Mouse (Mus musculus) c-Kit-positive CD71-positive TER-119-positive erythroid progenitor cells, embryonic 14.5 days (primary cell): ENCODE data around the gene Gadd45gip1.

Source experiments
- DNase-seq: peaks from one replicate; pipeline ENCODE4 v3.0.0-alpha.2; 2013; ENCODE audit warnings: low spot score

Gene Gadd45gip1

DNA sequence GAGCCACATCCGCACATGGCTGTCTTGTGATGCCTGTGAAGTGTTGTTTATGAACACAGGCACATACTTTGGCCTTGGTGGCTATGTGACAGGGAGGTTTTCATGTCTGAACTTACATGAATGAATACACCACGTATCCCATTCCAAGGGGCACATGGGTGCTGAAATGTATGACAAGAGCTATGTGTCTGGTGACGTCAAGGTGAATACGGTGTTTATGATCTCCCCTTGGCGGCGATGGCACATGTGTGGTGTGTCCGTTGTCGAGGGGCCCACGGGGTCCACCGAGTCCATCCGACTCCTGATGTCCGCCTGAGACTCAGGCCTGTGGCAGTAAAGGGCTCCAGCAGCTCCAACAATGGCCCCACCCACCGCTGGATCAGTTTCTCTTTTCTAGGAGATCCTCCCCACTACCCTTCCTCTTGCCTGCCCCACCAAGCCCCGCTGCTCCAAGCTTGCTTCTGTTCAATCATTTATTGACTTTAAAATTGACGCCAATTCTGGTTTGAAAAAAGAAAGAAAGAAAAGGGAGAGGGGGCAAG is 34.0 kb upstream of the Gadd45gip1 start:
- DNase-seq = no peak

DNA sequence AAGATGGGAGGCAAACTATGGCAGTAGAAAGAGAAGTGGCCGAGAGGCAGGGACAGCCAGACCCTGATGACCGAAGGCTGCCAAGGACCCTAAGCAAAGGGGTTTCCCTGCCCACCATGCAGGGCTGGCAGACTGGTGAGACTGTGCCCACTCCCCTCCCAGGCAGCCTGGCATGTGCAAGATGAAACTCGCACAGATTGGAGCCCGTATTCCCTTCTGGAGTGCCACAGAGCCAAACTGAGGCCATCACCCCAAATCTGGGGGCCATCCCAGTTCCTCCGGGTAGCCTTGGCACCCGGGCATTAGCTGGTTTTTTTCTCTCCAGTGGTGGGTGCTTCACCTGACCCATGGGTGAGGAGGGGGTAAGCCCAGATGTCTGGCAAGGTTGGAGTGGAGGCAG is 33.4 kb upstream of the Gadd45gip1 start:
- no peak for DNase-seq

DNA sequence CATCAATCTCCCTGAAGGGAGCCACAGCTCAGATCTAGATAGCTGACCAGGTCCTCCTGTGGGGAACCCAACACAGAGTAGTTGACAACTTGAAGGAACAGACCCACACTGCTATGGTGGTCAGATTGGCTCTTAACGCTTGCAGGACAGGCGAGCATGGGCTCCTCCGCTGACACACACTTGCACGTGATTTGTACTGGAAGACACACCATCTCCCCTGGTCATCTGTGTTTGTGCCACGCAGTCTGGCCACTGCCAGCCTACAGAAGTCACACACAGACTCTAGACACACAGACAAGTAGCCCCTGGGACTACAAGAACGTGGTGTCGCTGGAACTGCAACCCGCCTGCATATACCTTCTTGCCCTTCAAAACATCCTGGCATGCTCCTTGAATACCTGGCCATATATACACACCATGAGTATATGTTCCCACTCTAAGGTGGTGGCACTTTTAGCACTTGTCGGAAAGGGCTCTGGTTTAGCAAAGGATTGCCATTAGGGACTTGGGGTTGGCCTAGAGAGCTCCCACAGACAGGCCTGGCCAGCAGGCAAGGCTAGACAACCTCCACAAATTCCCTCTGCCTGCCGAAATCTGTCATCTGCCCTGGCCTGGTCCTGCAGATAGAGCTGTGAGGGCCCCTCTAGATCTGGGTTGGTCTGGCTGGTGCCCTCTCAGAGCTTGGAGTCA is 32.7 kb upstream of the Gadd45gip1 start:
- no peak for DNase-seq

DNA sequence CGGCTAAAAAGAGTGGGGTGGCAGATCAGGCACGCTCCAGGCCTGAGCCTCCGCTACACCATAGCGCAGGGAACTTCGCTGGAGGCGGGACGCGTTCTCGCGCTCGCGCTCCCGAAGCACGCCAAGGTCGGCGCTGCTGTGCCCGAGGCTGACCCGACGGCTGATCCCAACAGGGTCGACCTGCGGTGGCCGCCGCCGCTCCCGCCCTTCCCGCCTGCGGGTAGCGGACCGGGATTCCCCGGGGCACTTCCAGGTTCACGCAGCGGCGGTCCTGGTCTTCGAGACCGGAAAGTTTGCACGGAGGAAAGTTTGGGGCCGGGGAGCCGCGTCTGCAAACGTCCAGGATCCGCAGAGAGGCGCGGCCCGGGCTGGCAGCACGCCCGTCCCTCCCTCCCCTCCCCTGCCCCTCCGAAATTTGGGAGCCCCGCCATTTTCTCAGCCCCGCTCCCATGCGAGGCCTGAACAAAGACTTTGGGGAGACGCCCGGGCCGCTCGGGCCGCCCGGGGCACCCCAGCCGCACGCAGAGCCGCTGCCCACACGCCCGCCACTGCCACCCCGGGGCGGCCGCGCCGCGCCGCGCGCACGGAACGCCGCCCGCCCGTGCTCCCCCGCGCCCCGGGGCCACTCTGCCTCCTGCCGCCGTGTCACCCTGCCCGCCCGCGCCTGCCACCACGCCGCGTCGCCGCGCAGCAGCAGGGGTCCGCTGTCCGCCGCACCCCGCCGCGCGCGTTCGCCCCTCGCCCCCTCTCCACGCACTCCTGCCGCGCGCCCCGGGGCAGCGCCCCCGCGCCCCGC is 32.0 kb upstream of the Gadd45gip1 start:
- no peak for DNase-seq

DNA sequence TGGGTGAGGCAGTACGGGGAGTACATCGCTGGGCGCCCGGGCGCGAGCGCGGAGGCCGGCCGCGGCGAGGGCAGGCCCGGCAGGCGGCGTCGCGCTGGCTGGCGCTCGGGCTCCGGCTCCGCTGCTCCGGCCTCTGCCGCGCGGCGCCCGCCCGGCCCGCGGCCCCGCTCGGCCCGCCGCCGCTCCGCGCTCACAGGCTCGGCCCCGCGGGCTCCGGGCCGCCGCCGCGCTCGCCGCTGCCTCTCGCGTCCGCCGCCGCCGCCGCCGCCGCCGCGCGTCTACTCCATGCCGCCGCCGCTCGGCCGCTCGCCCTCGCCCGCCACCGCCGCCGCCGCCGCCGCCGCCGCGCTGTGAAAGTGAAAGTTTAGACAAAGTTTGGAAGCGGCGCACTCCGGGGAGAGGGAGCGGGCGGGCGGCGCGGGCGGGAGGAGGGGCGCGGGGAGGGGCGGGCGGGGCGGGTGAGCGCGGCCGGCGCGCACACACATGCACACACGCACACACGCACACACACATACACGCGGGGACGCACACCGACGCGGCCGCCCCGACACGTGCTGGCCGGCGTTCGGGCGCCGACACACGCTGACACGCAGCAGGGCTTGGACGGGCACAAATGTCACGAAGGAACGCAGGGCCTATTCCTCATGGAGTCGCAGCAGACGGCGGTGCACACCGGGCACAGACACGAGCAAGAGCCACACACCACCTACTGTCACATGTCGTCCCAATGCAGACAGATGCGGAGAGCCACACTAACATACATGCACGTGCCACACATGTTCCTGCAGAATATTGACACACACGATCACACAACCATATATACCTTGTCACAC is 31.1 kb upstream of the Gadd45gip1 start, which contains the start of gene Nfix:
Nfix (minus strand) TSS at position 346 of the 833 bp plus-strand sequence.
- no peak for DNase-seq

DNA sequence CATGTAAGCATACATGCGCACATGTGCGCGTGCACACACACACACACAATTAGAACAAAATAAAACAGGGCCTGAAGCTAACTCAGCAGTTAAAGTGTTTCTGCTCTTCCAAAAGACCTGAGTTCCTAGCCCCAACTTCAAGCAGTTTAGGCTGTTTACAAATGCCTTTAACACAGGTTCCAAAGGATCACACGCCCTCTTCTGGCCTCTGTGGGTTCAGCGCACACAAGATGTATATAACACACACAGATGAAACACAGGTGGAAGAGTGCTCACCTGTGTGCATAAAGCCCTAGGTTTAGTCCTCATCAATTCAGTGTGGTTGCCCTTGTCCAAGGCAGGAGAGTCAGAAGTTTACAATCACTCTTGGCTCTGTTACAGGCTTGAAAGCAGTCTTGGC is 25.3 kb upstream of the Gadd45gip1 start:
- DNase-seq = no peak

DNA sequence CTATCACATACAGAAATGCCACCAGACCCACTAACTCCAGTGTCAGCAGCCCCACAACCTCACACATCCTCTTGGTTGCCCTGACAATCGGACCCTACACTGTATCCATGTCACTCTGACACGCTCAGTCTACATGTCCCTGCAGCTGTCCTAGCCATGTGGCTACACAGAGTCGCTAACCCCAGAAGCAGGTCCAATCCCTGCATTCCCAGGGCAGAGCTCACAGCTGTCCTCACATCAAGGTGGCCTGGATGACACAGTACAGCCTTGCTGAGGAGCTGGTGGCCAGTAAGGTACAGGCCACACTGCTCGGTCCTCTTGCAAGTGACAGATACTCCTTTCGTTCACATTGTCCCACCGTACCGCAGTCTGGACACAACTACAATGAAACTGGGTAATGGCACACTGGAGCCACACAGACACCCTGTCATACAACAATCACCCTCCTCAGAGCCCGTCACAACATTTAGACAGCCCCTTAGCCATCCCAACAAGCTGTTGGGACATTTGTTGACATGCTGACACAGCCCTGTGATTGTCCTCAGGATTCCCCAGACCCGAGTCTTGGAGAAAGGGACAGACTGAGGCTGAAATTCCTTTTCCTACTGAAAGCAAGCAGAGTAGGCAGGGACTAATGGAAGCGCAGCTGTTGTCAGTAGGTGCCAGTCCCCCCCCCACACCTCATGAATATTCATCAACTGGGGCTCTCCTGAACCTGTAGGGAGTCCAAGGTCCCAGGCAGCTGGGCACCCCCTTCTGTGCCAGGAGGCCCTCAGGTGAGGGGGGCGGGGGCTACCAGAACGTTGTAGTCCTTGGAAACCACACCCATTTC is 22.0 kb upstream of the Gadd45gip1 start:
- DNase-seq = no peak

DNA sequence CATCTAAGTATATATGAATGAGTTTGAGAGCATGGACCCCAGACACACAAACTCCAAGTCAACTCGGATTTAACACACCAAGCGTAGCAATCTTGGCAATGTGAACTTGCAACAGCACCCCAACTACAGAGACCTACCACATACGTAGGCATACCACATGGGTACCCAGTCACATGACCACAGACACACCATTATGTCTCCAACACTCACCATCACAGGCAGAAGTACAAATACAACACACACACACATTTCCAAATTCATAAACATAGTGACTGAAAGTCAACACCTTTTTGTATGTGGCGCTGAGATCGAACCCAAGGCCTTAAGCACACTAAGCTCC is 21.4 kb upstream of the Gadd45gip1 start:
- DNase-seq = no peak

DNA sequence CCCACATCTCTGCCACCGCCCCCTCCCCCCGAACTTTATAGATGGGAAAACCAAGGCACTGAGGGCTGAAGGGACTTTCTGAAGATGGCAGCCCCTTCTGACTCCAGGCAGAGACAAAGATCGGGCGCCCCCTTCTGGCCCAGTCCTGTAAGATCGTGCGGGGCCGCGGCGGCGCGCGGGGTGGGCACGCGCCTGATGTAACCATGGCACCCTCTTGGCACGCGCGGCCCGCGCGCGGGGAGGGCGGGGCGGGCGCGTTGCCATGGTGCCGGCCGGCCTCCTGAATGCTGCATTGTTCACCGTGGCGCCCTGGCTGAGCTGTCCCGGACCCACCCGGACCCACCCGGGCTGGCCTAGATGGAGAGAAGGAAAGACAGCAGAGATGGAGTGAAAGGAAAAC is 20.4 kb upstream of the Gadd45gip1 start:
- peak; percentile 77 for DNase-seq

DNA sequence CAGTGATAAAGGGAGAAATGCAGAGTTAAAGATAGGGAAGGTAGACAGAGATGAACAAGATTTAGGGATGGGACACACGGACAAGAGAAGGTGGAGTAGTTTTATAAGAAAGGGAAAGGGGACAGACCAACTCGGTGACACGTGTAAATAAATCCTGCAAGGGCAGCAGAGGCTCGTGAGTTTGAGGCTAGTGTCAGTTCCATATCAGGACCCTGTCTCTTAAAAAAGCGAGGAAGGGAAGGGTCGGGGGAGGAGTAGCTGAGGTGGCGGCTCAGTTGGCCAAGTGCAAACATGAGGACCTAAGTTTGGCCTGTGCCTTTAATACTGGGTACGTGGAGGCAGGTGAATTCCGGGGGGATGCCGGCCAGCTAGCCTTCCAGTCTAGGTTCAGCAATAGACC is 20.0 kb upstream of the Gadd45gip1 start:
- DNase-seq = no peak

DNA sequence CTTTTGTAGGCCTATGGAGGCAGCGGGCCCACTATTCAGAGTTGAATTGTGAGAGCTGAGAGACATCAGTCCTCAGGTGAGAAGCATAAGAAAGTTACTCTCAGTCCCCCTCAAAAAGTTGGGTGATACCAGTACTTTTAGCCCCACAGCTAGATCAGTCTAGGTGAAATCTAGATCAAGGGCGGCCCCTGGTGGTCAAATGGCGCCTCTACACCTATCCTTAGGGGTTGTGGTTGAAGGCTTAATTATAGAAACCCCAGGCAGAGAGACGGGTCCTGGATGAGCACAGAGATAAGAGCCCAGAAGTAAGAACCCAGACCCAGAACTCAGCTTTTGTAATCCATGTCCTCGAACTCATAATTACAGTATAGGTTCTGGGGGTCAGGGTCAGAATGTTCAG is 18.3 kb upstream of the Gadd45gip1 start:
- peak; percentile 82 for DNase-seq

DNA sequence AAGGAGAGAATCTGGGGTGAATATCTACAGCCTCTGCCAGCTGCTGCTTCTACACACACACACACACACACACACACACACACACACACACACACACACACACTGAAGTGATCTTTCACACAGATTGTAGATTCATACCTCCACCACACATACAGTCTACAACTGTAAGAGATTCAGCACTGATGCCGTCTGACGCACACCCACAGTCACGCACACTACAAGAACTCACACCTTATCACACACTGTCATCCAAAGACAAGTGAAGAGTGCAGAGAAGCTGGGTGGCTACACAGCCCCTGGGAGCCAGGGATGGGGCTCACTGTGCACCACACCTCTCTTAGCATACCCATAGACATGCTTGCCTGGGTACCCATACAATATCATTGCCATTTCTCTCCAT is 17.5 kb upstream of the Gadd45gip1 start:
- no peak for DNase-seq

DNA sequence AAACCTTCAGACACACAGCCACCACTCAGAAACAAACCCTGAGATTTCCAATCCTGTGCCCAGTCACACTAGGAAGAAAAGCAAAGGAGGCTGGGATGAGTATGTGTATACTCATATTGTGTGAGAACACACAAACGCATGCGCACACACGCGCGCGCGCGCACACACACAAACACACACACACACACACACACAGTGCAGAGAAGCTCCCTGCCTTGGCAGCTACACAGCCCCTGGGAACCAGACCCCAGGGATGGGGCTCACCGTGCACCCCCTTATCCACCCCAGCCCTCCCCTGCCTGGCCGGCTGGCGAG is 17.1 kb upstream of the Gadd45gip1 start:
- no peak for DNase-seq

DNA sequence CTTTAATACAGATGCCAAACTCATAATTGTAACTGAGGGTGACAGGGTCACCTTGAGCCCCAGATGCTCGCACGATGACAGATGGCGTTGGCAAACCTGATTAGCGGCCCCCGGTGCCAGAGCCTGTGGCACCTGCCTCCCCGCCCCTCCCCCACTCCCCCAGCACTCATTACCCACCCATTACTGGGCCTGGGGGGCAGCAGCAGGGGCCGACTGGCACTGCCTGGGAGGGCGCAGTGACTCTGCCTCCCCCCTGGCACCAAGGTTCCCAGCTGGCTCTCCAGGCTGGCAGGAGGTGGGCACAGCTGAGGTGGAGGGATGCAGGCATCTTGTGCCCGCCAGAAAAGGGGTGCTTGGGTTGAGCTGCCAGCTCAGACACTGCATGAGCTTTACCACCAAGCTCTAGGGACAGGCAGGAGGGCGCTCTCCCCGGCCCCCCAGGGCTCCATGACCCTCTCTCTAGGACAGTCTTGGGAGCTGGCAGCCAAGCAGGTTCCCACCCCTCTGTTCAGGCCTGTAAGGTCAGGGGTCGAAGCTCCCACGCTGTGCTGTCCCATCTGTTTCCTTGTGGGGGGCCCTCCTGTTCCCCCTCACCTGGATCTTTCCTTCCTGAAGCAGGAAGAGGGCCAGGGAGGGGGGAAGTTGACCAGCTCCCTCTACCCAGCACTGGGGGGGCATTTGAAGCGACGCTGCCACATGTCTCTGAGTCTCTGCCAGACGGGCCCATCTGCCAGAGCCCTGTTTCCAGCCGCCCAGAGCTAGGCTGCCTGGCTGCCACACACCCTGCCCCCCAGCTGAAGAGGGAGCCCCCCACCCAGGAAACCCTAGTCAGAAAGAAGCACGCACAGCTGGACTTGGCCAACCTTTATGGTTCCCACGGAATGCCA is 16.5 kb upstream of the Gadd45gip1 start:
- no peak for DNase-seq

DNA sequence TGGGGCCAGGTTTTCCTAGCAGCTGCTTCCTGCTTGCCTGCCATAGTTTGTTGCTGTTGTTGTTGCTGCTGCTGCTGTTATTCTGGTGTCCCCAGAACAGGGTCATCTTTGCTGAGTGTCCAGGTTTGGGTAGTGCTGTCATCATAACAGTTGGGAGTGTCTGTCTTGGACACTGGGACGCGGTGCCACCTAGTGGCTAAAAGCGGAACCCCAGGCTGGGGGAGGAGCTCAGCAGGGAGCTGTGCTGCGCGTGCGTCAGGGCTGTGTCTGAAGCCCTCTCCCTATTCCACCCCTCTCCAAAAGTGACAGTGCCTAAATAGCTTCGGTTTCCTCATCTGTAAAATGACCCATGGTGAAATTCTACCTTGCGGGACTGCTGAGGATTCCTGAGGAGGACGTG is 15.8 kb upstream of the Gadd45gip1 start:
- DNase-seq = peak; percentile 91

DNA sequence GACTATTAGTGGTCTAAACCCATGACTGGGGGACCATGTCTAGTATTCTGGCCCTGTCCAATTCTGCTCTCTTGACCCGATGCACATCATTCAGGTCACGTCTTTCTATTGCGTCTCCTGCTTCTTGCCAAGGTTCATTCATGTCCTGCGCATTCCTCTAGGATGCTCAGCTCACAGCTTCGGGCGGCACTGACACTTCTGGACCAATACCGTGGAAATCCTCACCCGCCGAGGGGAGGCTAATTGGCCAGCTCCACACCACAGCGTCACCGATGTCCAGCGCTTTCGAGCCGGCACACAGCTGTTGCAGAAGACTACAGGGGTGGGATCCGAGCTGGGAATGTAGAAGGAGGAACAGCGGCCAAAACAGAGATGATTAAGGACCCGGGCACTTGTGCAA is 15.2 kb upstream of the Gadd45gip1 start:
- no peak for DNase-seq

DNA sequence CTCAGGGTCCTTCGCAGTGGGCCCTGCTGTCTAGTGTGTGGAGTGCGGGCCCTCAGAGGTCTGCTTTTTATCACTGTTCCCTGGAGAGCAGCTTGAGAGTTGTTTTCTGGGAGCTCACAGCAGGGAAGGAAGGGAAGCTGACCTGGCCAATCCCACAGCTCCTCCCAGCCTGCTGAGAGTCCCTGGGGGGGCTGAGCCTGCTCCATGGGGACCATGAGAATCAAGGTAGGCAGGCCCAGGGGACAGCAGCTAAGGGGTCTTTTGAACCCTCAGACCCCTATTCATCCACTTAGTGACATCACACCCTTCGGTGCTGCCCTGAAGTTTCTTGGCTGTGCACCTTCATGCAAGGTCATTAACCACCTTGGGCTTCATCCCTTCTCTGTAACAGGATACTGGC is 8.6 kb upstream of the Gadd45gip1 start, which contains the start of gene Dand5:
Dand5 (minus strand) TSS at position 101 of the 400 bp plus-strand sequence.
- DNase-seq = no peak

DNA sequence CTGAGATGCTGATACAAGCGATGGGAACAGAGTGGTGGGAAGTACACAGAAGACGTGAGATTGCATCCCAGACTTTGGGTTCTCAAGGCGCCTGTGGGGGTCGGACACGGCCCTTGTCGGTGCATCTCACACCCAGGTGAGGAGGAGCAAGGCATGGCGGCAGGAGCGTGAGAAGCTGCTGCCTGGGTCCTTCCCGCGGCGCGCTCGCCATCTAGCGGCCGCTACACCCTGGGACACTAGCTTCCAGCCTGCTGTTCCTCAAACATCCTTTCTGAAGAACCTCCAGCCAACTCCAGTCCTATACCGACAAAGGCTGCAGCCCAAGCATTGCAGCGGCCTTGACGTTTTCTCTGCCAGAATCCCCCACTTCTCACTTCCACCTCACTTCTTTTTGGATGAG is 7.7 kb upstream of the Gadd45gip1 start:
- DNase-seq = no peak

DNA sequence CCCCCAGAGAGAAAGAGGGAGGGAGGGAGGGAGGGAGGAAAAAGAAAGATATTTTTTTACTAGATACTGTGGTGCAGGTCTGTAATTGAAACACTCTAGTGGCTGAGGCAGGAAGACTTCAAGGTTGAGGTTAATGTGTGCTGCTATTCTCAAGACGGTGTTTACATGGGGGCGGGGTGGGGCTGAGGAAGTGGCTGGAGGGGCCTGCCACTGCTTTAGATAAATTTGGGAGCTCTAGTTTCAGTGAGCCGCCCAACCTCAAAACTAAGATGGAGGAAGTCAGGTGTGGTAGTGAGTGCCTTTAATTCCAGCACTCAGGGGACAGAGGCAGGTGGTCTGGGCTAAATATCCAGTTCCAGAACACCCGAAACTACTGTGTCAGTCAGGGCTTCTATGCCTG is 5.7 kb upstream of the Gadd45gip1 start:
- no peak for DNase-seq

DNA sequence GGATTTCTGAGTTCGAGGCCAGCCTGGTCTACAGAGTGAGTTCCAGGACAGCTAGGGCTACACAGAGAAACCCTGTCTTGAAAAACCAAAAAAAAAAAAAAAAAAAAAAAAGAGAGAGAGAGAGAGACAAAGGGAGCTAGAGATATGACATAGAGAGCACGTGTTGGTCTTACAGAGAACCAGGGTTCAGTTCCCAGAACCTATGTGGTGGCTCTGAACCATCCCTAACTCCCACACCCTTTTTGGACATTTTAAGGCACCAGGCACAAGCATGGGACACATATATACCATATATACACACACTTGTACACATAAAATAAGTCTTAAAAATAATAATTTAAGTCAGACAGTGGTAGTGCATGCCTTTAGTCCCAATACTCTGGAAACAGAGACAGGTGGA is 4.8 kb upstream of the Gadd45gip1 start:
- peak; percentile 72 for DNase-seq
